Mouse (Mus musculus) urinary bladder, postnatal 25 days (tissue): ENCODE measurements at regions not wholly inside any gene's neighbourhood (a gene's known extent, or its start where the extent isn't known, plus 50 kb on each side); places are given as distances from the start of the nearest gene placed in this dataset.

ENCODE experiments used
- DNase-seq: peaks from one replicate; pipeline ENCODE4 v3.0.0; 2022; ENCODE audit warnings: low spot score

GRCm38 (mm10) chr15:52095629-52096190, 1789.0 kb upstream of the Gm7489 start:
- no peak for DNase-seq

DNA sequence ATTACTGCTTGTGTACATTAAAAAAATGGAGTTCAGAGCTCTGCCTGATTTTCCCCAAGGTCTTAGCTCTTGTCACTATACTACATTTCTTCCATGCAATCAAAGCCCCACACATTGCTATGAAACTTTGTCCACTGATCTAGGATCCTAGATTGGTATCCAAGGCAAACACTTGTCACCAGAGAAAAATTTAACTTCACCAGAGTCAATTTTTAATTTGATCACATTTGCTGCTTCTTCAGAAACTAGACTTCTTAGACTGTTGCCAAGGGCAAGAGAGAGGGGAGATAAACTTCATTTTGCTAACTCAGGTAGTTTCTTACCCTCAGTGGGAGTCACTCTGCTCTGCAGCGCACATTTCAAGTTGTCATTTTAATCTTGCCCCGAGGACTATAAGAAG, 1775.9 kb upstream of the Gm7489 start:
- DNase-seq, result no peak

DNA sequence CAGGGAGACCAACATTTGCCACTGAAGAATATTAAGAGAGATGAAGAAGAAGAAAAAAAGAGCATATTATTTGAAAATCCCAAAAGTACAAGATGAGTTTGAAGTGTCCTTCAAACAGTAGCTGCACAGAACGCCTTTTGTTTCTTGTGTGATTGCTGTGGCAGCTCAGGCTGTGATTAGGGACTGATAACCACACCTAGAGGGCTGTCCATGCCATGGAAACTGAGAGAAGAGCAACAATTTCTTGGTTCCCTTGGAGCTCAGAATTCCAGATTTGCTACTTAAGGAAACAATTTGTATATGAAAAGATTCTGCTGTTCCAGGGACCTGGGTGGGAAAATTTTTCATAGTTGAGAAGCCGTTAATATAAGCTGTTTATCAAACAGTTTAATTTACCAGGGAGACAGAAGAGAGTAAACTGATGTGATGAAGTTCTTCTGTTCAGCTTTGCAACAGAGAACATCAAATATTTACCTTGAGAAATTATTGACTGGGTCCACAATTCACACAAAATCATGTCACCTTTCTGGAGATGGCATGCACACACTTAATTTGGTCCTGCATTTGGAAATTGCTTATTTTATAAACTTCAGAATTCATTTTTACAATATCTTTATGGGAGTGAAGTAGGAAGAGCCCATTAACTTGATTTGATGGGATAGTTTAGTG, 1770.2 kb upstream of the Gm7489 start:
- DNase-seq, result no peak

- DNase-seq, result no peak
These were observed 1748.0 kb upstream of the Gm7489 start for GRCm38 (mm10) chr15:52136693-52137092.

DNA sequence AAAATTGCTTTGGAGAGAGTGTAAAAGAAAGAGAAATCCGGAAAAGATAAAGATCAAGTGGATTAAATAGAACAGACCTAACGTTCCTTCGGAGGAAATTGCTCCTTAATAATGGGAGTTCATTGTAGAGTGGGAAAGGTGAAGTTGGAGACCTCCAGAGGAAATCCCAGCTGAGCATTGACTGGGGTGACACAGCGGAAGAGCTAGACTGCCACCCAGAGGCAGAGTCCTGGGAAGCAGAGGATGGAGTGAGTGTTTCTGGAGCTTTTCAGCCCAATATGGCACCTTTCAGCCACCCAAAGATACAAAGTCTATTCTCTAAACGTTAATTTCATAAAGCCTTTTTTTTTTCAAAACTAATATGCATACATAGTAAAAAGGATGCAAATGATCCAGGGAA, 1731.3 kb upstream of the Gm7489 start:
- DNase-seq, result no peak

- DNase-seq, result no peak
These were observed 1728.9 kb upstream of the Gm7489 start for GRCm38 (mm10) chr15:52155784-52156183.

DNA sequence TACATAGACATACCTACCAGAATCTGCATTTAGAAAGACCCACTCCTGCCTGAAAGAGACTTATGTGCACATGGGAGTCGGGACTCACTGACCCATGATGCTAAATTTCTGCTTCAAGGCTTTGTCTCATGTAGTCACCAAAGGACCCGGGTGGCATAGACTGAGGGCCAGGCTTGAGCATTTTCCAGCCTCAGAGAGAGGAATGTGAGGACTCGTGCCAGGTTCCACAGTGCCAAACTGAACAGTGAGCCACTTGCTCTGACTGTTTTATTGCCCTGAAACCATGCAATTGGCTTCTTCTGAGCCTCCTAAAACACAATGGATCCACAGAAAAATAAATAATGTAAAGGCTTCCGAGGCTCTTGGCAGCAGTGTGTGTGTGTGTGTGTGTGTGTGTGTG, 1727.9 kb upstream of the Gm7489 start:
- DNase-seq, result no peak

GRCm38 (mm10) chr15:52160181-52161088, 1724.3 kb upstream of the Gm7489 start:
- peak; percentile 52 for DNase-seq

- DNase-seq, result no peak
These were observed 1723.6 kb upstream of the Gm7489 start for GRCm38 (mm10) chr15:52161089-52161442.

- peak; percentile 15 for DNase-seq
These were observed 1723.0 kb upstream of the Gm7489 start for GRCm38 (mm10) chr15:52161568-52162316.

DNA sequence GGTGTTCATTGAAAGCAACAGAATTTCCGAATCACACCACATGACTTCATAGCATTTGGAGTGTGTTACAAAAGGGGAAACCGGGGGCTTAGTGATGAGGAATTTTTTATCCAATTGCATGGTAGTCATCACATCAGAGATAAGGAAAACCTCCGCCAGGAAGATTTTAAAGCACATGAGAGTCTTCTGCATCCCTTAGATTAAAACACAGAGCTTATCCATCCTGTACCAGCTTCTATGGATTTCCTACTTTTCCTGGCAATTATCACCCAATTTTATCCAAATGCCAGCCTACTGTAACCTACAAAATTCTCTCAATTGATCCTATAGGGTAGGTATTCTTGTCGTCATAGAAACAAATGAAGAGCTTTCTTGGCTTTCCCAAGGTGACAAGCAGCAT, 1718.6 kb upstream of the Gm7489 start:
- DNase-seq, result no peak

GRCm38 (mm10) chr15:52166595-52167443, 1717.9 kb upstream of the Gm7489 start:
- DNase-seq, result no peak

GRCm38 (mm10) chr15:52167811-52168210, 1716.9 kb upstream of the Gm7489 start:
- no peak for DNase-seq

GRCm38 (mm10) chr15:52176951-52177350, 1707.8 kb upstream of the Gm7489 start:
- DNase-seq, result no peak

DNA sequence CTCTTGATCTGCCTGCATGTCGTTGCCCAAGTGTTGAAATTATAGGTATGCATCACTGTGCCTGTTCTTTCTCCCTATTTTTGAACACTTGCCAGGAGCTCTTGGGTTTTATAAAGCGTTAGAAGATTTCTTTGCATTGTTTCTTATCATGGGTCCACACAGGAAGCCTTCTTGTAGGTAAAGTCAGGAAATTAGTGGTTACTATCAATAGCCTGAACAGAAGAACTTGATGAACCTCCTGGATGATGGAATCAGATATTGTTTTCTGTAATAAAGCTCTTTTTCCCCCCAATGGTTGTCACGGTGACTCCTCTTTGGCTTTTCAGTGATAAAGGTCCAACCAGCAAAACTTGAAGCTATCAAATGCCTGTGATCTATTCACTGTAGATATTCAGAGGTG, 1706.0 kb upstream of the Gm7489 start:
- DNase-seq, result no peak

- DNase-seq, result no peak
These were observed 1705.3 kb upstream of the Gm7489 start for GRCm38 (mm10) chr15:52179379-52179778.

DNA sequence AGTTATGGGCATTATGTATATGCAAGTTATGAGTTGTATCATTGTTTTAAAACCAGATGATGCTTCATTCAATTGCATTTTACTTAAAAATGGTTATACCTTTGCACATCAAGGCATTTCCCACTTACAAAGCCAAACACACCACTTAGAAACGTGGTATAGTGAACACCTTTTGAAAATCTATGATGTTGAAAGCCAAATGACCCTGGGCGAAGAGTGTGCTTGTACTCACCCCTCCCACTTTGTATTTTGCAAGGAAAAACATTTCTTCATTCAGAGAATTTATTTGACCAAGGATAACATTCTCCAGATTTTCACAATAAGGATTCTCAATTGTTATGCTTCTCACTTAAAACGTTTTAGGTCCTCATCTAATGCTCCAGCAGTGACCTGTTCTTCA, 1693.5 kb upstream of the Gm7489 start:
- no peak for DNase-seq

DNA sequence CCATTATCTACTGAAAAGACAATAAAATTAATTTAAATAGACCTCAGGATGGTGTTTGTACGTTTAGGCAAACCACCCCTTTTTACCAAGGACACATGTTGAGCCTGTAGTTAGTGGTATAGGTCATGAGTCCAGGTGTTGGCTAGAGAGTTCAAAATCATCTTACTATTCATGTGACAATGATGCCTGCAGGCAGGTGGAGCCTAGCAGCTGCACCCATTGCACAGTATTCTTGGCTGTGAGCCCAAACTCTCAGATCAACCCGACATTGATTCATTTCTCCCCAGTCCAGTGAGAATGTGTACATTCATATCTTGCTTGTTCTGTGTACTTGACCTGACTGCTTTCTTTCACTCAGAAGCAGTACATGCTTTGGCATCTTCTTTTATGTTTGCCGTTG, 1677.4 kb upstream of the Gm7489 start:
- no peak for DNase-seq

- DNase-seq, result no peak
These were observed 1652.3 kb upstream of the Gm7489 start for GRCm38 (mm10) chr15:52232442-52232841.

DNA sequence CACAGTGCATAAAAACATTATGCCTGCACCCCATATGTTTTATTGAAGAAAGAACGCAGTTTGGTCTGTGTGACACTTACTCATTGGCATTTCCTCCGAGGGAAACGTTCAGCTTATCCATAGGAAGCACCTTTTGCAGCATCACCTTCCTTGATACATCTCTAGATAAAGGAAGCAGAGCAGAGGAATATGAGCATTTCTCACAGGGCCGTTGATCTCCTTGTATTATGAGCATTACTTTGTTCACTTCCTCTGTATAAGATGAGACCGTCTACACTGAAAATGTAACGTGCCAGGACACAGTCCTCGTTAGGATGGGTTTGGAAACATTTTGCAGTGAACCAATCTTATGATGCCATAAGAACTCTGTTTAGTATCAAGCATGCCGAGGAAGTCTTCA, 1648.5 kb upstream of the Gm7489 start:
- no peak for DNase-seq

GRCm38 (mm10) chr15:52242890-52243289, 1641.8 kb upstream of the Gm7489 start:
- no peak for DNase-seq
